Mouse (Mus musculus) CH12F3 (cell line): Measurements from ENCODE around the gene Rnase1.
"Not testable (repeated sequence)": the region's sequence is repeated elsewhere in the genome, so short reads cannot be mapped to it uniquely, and the experiment has no call there.

Source experiments
- in situ Hi-C: fragments of 300-500 bp; cut with MboI; formaldehyde crosslinking; loops from 2 replicates; pipeline ENCODE4 v1.14.3; 2020; ENCODE audit warnings: low sequenced_read_pairs

Gene Rnase1

DNA sequence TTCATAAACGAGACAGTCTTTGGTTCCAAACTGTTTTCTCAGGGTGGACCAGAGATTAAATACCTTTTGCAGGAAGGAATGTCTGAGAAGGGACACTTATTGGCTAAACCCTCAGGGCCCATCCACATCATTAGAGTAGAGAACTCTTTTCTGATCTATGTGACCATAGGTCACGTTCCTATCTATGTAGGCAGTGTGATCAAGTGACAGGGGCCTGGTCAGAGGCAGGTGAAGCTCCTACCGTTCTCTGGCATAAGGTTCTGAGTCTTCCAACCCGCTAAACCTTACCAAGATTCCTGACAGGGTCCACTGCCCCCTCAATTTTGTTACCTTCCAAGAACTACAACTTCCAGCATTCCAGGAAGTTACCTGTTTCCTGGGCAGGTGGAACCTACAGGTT, 4.5 kb downstream of the Rnase1 start:
- in situ Hi-C loops = no loop called here

DNA sequence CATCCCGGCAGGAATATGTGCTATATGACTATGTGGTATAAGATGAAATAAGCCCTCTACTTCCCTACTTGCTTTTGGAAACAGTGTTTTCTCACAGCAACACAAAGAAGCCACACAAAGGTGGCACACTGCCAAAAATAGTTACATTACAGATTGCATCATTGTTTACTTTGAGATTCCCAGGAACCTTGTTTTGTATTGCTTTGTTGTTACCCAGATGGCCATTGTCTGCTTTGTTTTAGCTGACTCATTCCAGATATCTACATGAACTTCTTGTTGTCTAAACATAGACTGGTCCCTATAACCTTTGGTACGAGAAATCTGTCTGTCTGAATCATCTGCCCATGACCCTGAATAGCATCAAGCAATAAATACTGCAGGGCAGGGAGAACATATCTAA, 6.2 kb downstream of the Rnase1 start:
- in situ Hi-C loops = no loop called here

DNA sequence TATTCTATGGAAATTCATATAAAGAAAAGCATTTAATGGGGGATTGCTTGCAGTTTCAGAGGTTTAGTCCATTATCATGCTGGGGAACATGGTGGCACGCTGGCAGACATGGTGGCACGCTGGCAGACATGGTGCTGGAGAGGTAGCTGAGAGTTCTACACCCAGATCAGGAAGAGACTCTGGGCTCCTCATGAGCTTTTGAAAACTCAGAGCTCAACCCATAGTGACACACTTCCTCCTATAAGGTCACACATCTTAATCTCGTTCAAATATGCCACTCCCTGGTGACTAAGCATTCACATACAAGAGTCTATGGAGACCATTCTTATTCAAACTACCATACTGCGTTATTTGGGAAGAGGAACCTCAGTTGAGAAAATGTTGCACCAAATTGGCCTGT, 14.2 kb downstream of the Rnase1 start:
- in situ Hi-C loops = no loop called here

DNA sequence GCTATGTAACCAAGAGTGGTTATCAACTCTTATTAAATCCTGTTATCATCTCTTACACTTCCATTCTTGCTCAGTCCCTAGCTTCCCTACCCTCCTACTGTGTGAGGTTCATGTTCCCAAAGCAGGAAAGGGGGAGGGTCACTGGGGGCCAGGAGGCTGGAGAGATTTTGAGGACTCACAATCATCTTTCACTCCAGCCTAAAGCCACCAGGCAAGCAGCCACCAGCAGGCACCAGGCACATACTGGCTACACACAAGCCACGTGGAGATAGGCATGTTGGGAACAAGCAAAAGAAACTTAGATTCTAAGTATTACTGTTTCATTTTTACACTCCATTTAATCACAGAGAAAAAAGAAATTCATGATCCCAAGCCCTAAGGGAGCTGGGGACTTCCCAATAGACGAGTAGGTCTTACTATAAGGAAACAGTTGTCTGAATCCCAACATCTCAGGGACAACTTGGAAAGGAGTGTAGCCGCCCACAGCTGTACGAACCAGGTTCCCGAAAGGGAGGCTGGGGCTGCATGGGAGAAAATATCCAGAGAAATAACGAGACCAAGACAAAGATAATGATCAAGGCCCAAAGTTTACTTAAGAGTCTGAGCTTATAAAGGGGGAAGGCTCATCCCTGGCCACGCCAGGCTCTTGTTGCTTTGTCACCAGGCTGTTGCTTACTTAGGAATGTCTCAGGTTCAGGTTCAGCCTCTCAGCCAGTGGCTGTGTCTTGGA, 15.3 kb downstream of the Rnase1 start:
- in situ Hi-C loops = no loop called here

DNA sequence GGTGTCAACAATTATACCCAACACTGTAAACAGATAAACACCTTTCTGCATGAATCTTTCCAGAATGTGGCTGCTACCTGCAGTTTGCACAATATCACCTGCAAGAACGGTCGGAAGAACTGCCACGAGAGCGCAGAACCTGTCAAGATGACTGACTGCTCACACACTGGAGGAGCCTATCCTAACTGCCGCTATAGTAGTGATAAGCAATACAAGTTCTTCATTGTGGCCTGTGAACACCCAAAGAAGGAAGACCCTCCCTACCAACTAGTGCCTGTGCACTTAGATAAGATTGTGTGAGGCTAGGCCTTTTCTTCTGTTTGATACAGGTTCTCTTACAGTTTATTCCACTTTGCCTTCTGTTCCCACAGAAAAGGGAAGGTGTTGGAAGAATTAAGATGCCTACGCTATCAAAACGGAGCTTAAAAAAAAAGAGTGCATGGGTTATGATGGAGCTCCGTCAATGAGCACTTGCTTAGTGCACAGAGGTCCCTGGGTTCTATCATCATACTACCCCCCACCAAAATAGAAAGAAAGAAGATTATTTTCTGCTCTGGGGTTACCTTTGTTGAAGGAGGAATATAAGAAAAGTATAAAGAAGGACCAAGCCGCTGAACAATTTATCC, 16.2 kb downstream of the Rnase1 start:
- in situ Hi-C loops = no loop called here

DNA sequence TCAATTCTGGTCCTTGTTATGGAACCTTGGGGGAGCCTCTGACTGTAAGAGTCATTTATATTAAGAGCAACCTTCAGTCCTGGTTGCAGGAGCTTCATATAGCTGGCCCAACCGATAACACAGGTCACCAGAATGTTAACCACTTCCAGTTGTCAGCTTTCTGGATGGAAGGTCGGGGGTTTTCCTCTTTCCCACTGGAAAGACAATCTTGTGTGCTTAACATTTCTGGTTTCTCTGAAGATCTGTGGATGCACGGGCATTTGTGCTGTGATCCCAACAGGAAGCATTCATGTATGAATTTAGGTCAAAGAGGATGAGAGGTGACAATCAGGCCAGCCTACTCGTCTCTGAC, 17.0 kb downstream of the Rnase1 start:
- in situ Hi-C loops = no loop called here

DNA sequence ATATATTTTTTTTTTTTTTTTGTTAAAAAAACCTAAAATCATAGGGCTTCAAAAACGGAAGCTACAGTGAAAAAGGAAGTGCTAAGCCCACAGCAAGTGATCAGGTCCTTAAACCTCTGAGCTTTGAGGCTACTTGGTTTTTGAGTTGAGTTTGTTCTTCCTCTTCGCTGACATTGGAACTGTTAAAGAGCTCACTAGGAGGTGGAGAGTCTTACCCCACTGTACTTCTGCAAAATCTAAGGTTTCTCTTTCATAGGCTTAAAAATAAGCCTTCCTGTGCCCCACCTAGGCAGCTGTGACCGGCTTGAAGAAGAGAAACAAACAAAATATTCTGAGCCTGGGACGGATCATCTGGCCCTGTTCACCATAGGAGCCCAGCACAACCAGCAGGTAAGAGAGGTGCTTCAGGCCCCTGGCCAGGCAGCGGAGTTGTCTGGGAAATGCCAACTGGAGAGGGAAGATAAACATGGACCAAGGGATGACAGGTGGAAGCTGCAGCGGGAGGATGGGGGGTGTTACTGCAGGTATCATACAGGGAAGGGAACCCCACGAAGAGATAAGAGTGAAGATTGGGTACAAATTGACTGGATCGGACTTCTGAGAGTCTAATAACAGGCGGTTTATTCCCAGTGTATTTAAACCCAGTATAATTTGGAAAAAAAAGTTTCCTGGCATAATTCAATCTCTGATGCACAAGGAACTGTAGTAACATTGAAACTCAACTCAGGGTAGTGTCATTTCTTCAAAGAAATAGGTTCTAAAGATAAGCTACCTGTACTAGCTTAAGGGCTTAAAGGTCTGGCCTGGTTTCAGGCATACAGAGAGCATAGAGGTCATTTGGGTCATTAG, 17.6 kb downstream of the Rnase1 start:
- in situ Hi-C loops = no loop called here

DNA sequence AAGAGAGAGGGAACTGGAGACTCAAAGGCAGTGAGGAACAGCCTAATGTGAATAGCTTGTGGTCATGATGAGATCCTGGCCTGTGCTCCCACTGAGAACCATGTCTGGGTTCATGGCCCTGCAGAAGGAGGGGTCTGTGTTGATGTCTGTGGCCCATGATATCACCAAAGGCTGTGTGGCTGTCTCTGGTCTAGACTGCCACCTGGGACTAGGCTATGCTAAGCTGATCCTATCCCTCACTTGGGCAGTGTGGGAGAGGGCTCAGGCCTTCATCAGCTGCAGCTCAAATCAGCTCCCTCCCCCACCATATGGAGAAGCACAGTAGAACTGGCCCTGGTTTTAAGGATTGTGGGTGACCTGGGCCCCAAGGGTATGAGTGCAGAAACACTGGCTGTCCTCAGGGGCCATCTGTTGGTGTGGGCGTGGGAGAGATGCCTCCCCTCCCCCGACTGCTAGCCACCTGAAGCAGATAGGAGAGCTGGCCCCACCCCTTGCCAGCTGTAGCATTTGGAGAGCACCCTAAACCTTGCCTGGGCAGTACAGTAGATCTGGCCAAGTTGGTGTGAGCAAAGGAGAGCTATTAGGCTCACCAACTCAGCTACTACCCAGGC, 18.8 kb downstream of the Rnase1 start:
- in situ Hi-C loops = no loop called here

DNA sequence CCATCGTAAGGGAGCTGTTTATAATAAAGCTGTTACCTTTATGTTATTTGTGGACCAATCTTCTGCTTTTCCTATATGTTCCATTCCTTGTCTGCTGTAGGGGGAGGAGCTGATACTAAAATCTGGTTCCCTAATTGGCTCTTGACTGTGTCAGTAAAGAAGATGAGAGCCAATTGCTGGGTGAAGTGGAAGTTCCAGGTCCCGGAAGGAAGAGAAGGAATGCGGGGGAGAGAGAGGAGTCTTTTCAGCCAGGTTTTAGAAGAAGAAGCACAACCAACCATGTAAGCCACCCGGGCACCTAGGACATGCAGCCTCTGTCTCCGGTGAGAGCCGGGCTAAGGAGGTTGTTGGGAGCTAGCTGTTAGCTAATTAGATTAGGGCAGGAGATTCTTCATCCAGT, 20.9 kb downstream of the Rnase1 start:
- in situ Hi-C loops = no loop called here

DNA sequence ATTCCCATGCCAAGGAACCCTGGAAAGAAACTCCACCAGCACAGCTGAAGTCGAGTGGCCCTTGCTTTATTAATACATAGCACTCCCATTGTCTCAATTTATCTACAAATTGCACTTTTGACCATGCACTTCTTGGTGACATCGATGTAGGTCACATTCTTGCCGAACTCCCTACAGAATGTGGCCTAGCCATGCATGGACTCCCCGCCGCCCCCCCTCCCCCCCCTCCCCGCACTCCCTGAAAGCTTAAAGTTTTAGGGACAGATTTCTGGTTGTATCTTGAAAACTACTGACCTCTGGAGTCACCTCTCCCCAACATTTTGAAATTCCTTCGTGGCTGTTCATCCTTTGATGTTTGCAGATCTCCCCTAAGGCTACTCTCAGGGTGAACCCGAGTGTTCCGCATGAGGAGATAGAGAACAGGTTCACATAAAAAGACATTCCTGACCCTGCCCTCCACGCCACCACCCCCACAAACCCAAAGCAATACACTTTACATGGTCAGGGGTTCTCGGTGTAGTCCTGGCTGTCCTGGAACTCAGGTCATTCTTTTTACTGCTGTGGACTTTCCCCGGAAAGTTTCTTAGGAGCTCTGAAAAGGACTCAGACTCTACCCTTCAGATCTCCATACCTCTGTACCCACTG, 32.5 kb downstream of the Rnase1 start, which contains the start of gene Eddm3b:
Gene Eddm3b, plus strand, starts transcription at position 511 of the 645 bp plus-strand sequence.
- in situ Hi-C loops = no loop called here

DNA sequence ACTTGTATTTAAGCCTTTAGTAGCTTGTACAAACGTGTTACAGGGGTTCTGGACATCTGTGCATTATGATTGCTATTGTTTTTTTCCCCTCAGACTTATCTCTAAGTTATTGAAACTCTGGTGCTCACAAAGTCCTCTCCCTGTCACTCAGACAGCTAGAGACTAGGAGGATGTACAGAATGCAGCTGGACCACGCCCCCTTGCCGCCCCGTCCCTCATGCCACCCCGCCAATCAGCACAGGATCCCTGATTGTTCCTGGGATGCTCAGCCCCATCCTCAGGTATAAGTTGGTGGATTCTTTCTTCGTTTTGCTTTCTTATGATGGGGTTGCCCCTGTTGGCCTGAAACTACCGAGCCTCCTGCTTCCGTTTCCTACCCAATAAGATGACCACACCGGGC, 33.1 kb downstream of the Rnase1 start:
- in situ Hi-C loops = no loop called here

DNA sequence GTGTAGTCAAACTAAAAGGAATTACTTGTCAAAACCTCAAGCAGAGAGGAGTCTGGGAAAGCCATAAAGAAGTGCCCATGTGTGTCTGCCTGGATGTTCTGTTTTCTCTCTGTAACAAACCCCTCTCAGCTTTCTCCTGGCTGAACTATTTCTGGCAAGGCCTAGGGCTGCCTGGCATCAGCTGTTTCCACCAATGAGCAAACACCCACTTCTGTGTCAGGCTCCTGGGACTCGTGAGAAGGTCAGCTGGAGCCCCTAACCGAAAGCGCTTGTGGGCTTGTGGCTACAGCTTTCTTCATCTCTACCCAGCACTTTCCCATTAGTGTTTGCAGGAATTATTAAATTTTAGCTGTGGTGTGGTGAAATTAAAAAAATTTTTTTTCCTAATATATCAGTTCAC, 34.6 kb downstream of the Rnase1 start:
- in situ Hi-C loops = no loop called here

DNA sequence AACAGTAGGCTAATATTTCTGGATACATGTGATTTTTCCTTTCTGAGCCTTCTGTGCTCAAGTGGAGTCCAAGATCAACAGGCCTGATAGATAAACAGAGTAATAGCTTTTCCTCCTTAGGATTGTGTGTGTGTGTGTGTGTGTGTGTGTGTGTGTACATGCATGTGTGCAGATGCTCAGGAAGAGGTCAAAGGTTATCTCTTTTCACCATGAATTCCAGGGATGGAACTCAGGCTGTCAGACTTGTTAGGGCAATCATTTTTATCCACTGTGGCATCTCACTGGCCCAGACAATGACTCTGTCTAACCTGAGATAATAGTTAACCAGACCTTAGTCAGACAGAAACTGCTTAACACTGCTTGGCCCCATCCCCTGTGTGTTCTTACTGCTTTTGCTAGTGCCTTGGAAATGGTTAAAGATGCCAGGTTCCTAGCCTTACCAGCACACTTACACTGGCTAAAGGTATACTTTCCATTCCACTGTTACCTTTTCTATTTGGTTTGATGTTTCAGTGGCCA, 40.1 kb downstream of the Rnase1 start:
- in situ Hi-C loops = loop anchor here (10.0 kb wide), 2 partner anchors 82 to 138 kb away; no protein-coding TSS in a partner anchor

DNA sequence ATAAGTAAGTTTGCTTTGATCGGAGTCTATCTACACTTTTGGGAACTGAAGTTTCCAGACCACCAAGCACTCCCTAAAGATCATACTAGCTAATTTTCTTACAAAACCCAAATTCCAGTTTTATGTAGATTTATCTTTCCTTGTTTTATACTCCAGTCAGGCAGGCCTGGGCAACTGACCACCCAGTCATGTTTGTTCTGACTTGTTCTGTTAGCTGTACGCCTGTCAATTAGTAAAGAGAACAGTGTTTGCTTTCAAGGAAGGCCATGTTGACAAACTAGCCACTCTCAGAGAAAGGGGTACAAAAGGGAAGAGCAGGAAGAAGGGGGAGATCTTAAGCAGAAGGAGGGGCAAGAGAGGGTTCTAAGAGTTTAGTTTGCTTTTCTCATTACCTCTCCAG, 42.2 kb downstream of the Rnase1 start:
- in situ Hi-C loops = loop anchor here (10.0 kb wide), 2 partner anchors 80 to 140 kb away; no protein-coding TSS in a partner anchor

DNA sequence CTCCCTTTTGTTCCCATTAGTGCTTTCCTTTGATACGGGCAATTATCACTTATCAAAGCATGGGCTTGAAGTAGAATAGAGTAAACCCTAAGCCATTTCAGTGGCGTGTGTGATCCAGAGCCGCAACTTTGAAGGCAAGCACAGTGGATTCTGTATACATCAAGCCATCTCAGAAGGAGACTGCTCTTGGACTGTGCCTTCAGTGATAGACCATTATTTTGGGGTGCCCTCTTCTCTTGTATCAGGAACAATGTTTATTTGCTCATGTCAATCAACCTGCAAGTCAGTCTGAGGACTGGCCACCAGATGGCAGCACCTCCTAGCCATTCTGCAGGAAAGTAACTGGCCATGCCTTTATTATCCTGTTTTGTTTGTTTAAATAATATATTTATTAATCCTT, 43.4 kb downstream of the Rnase1 start:
- in situ Hi-C loops = loop anchor here (10.0 kb wide), 2 partner anchors 78 to 142 kb away; no protein-coding TSS in a partner anchor

DNA sequence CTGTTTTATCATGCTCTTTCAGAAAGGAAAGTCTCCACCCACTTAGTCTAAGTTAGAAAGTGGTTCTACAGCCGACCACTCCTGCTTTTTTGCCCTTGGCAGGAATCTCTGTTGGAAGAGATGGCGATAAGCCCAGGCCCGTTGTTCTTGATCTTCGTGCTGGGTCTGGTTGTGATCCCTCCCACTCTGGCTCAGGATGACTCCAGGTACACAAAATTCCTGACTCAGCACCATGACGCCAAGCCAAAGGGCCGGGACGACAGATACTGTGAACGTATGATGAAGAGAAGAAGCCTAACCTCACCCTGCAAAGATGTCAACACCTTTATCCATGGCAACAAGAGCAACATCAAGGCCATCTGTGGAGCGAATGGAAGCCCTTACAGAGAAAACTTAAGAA, 45.3 kb downstream of the Rnase1 start:
- in situ Hi-C loops = loop anchor here (10.0 kb wide), 2 partner anchors 76 to 144 kb away; no protein-coding TSS in a partner anchor

DNA sequence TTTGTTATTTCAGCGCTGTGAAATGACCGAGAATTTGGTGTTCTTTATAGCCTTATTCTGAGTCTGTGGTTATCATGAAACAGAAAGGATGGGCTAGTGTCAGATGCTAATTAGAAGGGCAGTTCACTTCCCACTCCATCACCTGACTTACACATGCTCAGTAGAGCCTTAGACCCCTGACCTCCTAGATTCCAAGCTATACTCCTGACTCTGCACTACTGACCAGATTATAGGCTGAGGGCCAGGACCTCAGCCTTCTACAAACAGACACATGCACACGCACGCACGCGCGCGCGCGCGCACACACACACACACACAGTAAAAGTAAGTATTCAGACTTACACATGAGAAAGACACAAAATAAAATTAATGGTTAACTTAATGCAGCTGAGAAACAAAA, 47.7 kb downstream of the Rnase1 start:
- in situ Hi-C loops = no loop called here

DNA sequence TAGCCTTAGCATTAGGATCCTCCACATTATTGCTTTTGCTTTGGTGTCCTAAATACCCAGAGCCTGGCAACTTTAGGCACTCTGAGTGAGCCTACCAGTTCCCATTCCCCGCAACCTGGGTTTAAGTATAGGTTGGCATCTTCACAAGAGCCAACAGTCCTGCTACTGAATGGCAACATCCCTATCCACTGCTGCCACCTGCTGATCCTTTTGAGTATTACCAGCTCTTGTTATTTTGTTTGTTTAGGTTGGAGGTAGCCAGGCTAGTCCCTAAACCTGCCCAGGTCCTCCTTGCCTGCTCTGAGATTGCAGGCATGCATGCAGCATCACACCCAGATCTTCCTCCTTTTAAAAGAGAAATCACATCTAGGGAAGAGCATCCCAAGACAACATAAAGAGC, 48.3 kb downstream of the Rnase1 start:
- in situ Hi-C loops = not testable (repeated sequence)

DNA sequence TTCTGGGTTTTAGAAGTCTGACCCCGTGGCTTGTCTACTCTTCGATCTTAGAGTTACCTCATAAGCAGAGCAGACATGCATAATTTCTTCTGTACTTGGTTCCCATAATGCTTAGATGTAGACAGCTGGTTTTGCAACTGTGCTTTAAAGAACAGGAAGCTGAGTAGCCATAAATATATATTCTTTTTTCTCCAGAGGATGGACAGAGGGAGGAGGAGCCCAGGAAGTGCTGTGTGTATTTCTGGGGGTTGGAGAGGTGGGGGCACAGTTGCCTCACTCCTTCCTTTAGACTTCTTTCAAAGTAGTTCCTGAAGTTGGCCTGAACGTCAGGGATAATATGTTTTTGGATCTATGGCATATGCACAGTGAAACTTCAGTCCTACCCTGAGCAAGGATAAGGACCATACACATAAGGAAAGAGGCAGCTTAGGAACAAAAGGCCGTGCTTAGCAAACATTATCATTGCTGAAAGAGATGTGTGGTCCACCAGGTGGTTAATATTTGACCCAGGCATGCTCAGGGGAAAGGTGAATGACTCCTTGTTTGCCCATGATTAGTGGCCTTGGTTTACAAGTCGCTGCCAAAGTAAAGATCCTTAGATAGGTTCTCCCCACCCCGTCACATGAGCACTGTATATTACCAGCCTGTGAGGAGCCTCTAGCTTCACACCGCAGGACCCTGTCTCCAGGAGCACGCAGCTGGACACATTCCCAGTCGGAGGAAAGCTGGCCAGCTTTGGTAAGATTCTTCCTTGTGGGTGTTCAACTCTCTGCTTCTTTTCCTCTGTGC, 50.7 kb downstream of the Rnase1 start:
- in situ Hi-C loops = no loop called here
